Mouse (Mus musculus): ENCODE data around the gene Prelid1. TPM values are rescaled to one million over a fixed set of nuclear protein-coding genes. Genes with fewer than 3 reads are reported as not detected.

Prelid1 gene
- polyA plus RNA-seq, 1 experiment from 2014 or later, result 328 TPM

- Histone ChIP-seq H3K36me3 (no peaks in the 10 kb centered on the region), H3K4me1 (replicated peaks) (peaks cover 7% of the 10 kb centered on the region), H3K9ac (no peak overlapping the region), H3K4me2 (no peak overlapping the region), H3K27ac (ENCODE audit: poor library complexity, severe bottlenecking) (no peak overlapping the region), H3K27me3 (replicated peaks) (no peaks in the 10 kb centered on the region), H3K4me3 (no peak overlapping the region), H3K9me3 (replicated peaks) (no peaks in the 10 kb centered on the region)
- ATAC-seq (ENCODE audit: insufficient number of reproducible peaks, low FRiP score), result no peak
- WGBS, result 79% methylated on average over 4 of the region's 4 CpGs
Measured at GRCm38 (mm10) chr13:55335701-55336100, 15.4 kb downstream of the Prelid1 start.

- Histone ChIP-seq H3K4me1 (replicated peaks) (peaks cover 3% of the 10 kb centered on the region; the same call in 1 of the 2 replicates), H3K9me3 (replicated peaks) (no peaks in the 10 kb centered on the region), H3K9ac (no peak overlapping the region), H3K27me3 (replicated peaks) (0 out of 2 replicates have a peak, but pooled peaks cover 3% of the 10 kb centered on the region), H3K4me2 (no peak overlapping the region), H3K27ac (ENCODE audit: poor library complexity, severe bottlenecking) (no peak overlapping the region), H3K36me3 (no peaks in the 10 kb centered on the region), H3K4me3 (no peak overlapping the region)
- 67% methylated on average over 10 of the region's 10 CpGs for WGBS
- ATAC-seq (ENCODE audit: insufficient number of reproducible peaks, low FRiP score), result no peak
Measured at GRCm38 (mm10) chr13:55337341-55337975, 17.2 kb downstream of the Prelid1 start.

GRCm38 (mm10) chr13:55338131-55339054 is 18.1 kb downstream of the Prelid1 start:
- Histone ChIP-seq H3K4me1 (replicated peaks) (peaks cover 3% of the 10 kb centered on the region; the same call in 1 of the 2 replicates), H3K4me3 (no peak overlapping the region), H3K9me3 (replicated peaks) (no peaks in the 10 kb centered on the region), H3K9ac (no peak overlapping the region), H3K27ac (ENCODE audit: poor library complexity, severe bottlenecking) (no peak overlapping the region), H3K27me3 (replicated peaks) (0 out of 2 replicates have a peak, but pooled peaks cover 3% of the 10 kb centered on the region), H3K36me3 (no peaks in the 10 kb centered on the region; the same call in 1 of the 2 replicates), H3K4me2 (no peak overlapping the region)
- peak; percentile 45; the same call in 1 of the 2 replicates for ATAC-seq (ENCODE audit: insufficient number of reproducible peaks, low FRiP score)
- WGBS, result 61% methylated on average over 12 of the region's 12 CpGs

GRCm38 (mm10) chr13:55339259-55339658 is 19.0 kb downstream of the Prelid1 start:
- Histone ChIP-seq H3K27me3 (replicated peaks) (0 out of 2 replicates have a peak, but pooled peaks cover 3% of the 10 kb centered on the region), H3K9me3 (replicated peaks) (no peaks in the 10 kb centered on the region), H3K27ac (ENCODE audit: poor library complexity, severe bottlenecking) (no peak overlapping the region), H3K4me2 (no peak overlapping the region), H3K4me3 (no peak overlapping the region), H3K4me1 (replicated peaks) (peaks cover 3% of the 10 kb centered on the region; the same call in 1 of the 2 replicates), H3K36me3 (peaks cover under 1% of the 10 kb centered on the region), H3K9ac (no peak overlapping the region)
- WGBS, result 40% methylated on average over 2 of the region's 2 CpGs
- 0 out of 2 replicates have a peak, but pooled peaks have one; percentile 30 for ATAC-seq (ENCODE audit: insufficient number of reproducible peaks, low FRiP score)

GRCm38 (mm10) chr13:55342469-55342868 is 22.2 kb downstream of the Prelid1 start:
- H3K4me2 ChIP-seq, result no peak overlapping the region
- H3K27ac ChIP-seq (ENCODE audit: poor library complexity, severe bottlenecking), result no peak overlapping the region
- no peak for ATAC-seq (ENCODE audit: insufficient number of reproducible peaks, low FRiP score)
- H3K36me3 ChIP-seq, result peaks cover 33% of the 10 kb centered on the region
- H3K9ac ChIP-seq, result no peak overlapping the region
- no peak overlapping the region for H3K4me3 ChIP-seq
- H3K9me3 ChIP-seq (replicated peaks), result no peaks in the 10 kb centered on the region
- 0 out of 2 replicates have a peak, but pooled peaks cover 3% of the 10 kb centered on the region for H3K27me3 ChIP-seq (replicated peaks)
- 34% methylated on average over 11 of the region's 11 CpGs for WGBS
- peaks cover 3% of the 10 kb centered on the region; the same call in 1 of the 2 replicates for H3K4me1 ChIP-seq (replicated peaks)

- no peaks in the 10 kb centered on the region for H3K4me1 ChIP-seq (replicated peaks)
- ATAC-seq (ENCODE audit: insufficient number of reproducible peaks, low FRiP score), result no peak
- no peak overlapping the region for H3K27ac ChIP-seq (ENCODE audit: poor library complexity, severe bottlenecking)
- no peak overlapping the region for H3K4me3 ChIP-seq
- 0 out of 2 replicates have a peak, but pooled peaks cover 3% of the 10 kb centered on the region for H3K27me3 ChIP-seq (replicated peaks)
- WGBS, result 86% methylated on average over 7 of the region's 7 CpGs
- no peaks in the 10 kb centered on the region for H3K9me3 ChIP-seq (replicated peaks)
- peaks cover 50% of the 10 kb centered on the region for H3K36me3 ChIP-seq
- H3K9ac ChIP-seq, result no peak overlapping the region
- H3K4me2 ChIP-seq, result no peak overlapping the region
Measured at GRCm38 (mm10) chr13:55344286-55344685, 24.0 kb downstream of the Prelid1 start.

- 0 out of 2 replicates have a peak, but pooled peaks have one; percentile 15 for ATAC-seq (ENCODE audit: insufficient number of reproducible peaks, low FRiP score)
- H3K27ac ChIP-seq (ENCODE audit: poor library complexity, severe bottlenecking), result 0 out of 2 replicates have a peak overlapping the region, but pooled peaks have one; percentile 10
- H3K36me3 ChIP-seq, result peaks cover 72% of the 10 kb centered on the region
- no peaks in the 10 kb centered on the region for H3K4me1 ChIP-seq (replicated peaks)
- H3K9ac ChIP-seq, result no peak overlapping the region
- no peak overlapping the region for H3K4me3 ChIP-seq
- 78% methylated on average over 11 of the region's 11 CpGs for WGBS
- no peak overlapping the region for H3K4me2 ChIP-seq
- H3K27me3 ChIP-seq (replicated peaks), result no peaks in the 10 kb centered on the region
- H3K9me3 ChIP-seq (replicated peaks), result no peaks in the 10 kb centered on the region
Measured at GRCm38 (mm10) chr13:55346745-55347144, 26.4 kb downstream of the Prelid1 start.

- peak overlapping the region; percentile 87; the same call in 1 of the 2 replicates for H3K9ac ChIP-seq
- peak overlapping the region; percentile 95 for H3K4me3 ChIP-seq
- H3K36me3 ChIP-seq, result peaks cover 45% of the 10 kb centered on the region
- no peaks in the 10 kb centered on the region for H3K27me3 ChIP-seq (replicated peaks)
- no peak overlapping the region for H3K27ac ChIP-seq (ENCODE audit: poor library complexity, severe bottlenecking)
- ATAC-seq (ENCODE audit: insufficient number of reproducible peaks, low FRiP score), result no peak
- peaks cover 21% of the 10 kb centered on the region for H3K4me1 ChIP-seq (replicated peaks)
- peak overlapping the region; percentile 95 for H3K4me2 ChIP-seq
- no peaks in the 10 kb centered on the region for H3K9me3 ChIP-seq (replicated peaks)
Measured at GRCm38 (mm10) chr13:55361145-55361544, 40.8 kb downstream of the Prelid1 start.

GRCm38 (mm10) chr13:55361974-55362452 is 41.7 kb downstream of the Prelid1 start:
- H3K4me3 ChIP-seq, result peak overlapping the region; percentile 95
- H3K9ac ChIP-seq, result peak overlapping the region; percentile 87
- peaks cover 36% of the 10 kb centered on the region for H3K36me3 ChIP-seq
- no peaks in the 10 kb centered on the region for H3K9me3 ChIP-seq (replicated peaks)
- peaks cover 21% of the 10 kb centered on the region for H3K4me1 ChIP-seq (replicated peaks)
- peak overlapping the region; percentile 77 for H3K27ac ChIP-seq (ENCODE audit: poor library complexity, severe bottlenecking)
- WGBS, result 1% methylated on average over 32 of the region's 32 CpGs
- peak overlapping the region; percentile 95 for H3K4me2 ChIP-seq
- no peaks in the 10 kb centered on the region for H3K27me3 ChIP-seq (replicated peaks)
- peak; percentile 64 for ATAC-seq (ENCODE audit: insufficient number of reproducible peaks, low FRiP score)

GRCm38 (mm10) chr13:55362453-55363060 is 42.3 kb downstream of the Prelid1 start, which contains the start of gene Lman2:
Gene Lman2, minus strand, starts transcription at chr13:55362783.
- Histone ChIP-seq H3K27ac (ENCODE audit: poor library complexity, severe bottlenecking) (peak within 1 kb of the TSS; percentile 77), H3K4me2 (peak within 1 kb of the TSS; percentile 95), H3K4me3 (peak within 1 kb of the TSS; percentile 95), H3K36me3 (peaks cover 32% of the 10 kb centered on the region), H3K9ac (peak within 1 kb of the TSS; percentile 87), H3K9me3 (replicated peaks) (no peaks in the 10 kb centered on the region), H3K27me3 (replicated peaks) (peaks cover 4% of the 10 kb centered on the region; the same call in 1 of the 2 replicates), H3K4me1 (replicated peaks) (peaks cover 21% of the 10 kb centered on the region)
- WGBS, result under 1% methylated on average over 35 of the region's 35 CpGs
- peak; percentile 97 for ATAC-seq (ENCODE audit: insufficient number of reproducible peaks, low FRiP score)

Measured in heart, embryonic 12.5 days (tissue).